Mouse (Mus musculus) hindbrain, embryonic 15.5 days (tissue): ENCODE data around the gene Vps11. TPM values are rescaled to one million over a fixed set of nuclear protein-coding genes. Genes with fewer than 3 reads are reported as not detected.
A peak's percentile ranks its signal among the peaks of the same experiment; 100 is the strongest.
"Not testable (repeated sequence)": the region's sequence is repeated elsewhere in the genome, so short reads cannot be mapped to it uniquely, and the experiment has no call there.

Experiments used
- ATAC-seq: fragments of 200-750 bp; cut with Nextera tagmentation; 2 replicates; pipeline ENCODE4 v1.8.0; 2017; ENCODE audit warnings: low read depth, moderate number of reproducible peaks, moderate TSS enrichment; ENCODE audit not compliant: low FRiP score
- H3K27ac ChIP-seq: fragments of 300-500 bp; sonication (generic); replicated peaks from 2 replicates; pipeline ENCODE4 v1.5.1; 2015; ENCODE audit warnings: mild to moderate bottlenecking, inconsistent platforms
- H3K27me3 ChIP-seq: fragments of 300-500 bp; sonication (generic); 2 replicates; pipeline ENCODE4 v1.6.1; 2015; ENCODE audit warnings: control low read depth, inconsistent platforms
- H3K36me3 ChIP-seq: fragments of 300-500 bp; sonication (generic); 2 replicates; pipeline ENCODE4 v1.6.1; 2015; ENCODE audit warnings: control low read depth, inconsistent platforms
- H3K4me1 ChIP-seq: fragments of 300-500 bp; sonication (generic); replicated peaks from 2 replicates; pipeline ENCODE4 v1.6.1; 2015; ENCODE audit warnings: control low read depth, inconsistent platforms
- H3K4me2 ChIP-seq: fragments of 300-500 bp; sonication (generic); 2 replicates; pipeline ENCODE4 v1.6.1; 2015; ENCODE audit warnings: moderate library complexity, mild to moderate bottlenecking, inconsistent platforms
- H3K4me3 ChIP-seq: fragments of 300-500 bp; sonication (generic); 2 replicates; pipeline ENCODE4 v1.5.1; 2015; ENCODE audit warnings: mild to moderate bottlenecking, inconsistent platforms
- H3K9ac ChIP-seq: fragments of 300-500 bp; sonication (generic); 2 replicates; pipeline ENCODE4 v1.6.1; 2015; ENCODE audit warnings: inconsistent platforms
- H3K9me3 ChIP-seq: fragments of 300-500 bp; sonication (generic); 2 replicates; pipeline ENCODE4 v1.6.1; 2016; ENCODE audit warnings: control low read depth, inconsistent platforms
- WGBS: fragments of 180-500 bp; shearing (Covaris S2); methylation state at CpG from one replicate; pipeline ENCODE4 v1.1.7; 2015; 5-methylcytosine and 5-hydroxymethylcytosine counted together
- polyA plus RNA-seq: library from polyadenylated mRNA; unstranded; fragments of >200 nt; fragmentation: Nextera tagmentation; extraction: Ambion mirVana; gene quantifications from 2 replicates; pipeline ENCODE4 v1.2.1, GENCODE M21; 2015

The Vps11 gene
- polyA plus RNA-seq, 1 experiment from 2014 or later = 45.0 TPM

GRCm38 (mm10) chr9:44327926-44328325, 33.5 kb downstream of the Vps11 start:
- H3K36me3 ChIP-seq = peaks cover 37% of the 10 kb centered on the region
- H3K9me3 ChIP-seq = no peaks in the 10 kb centered on the region
- H3K27me3 ChIP-seq = no peaks in the 10 kb centered on the region
- ATAC-seq = no peak
- peak overlapping the region; percentile 66 for H3K4me3 ChIP-seq
- peaks cover 15% of the 10 kb centered on the region for H3K4me1 ChIP-seq
- H3K27ac ChIP-seq = no peak overlapping the region
- peak overlapping the region; percentile 71 for H3K9ac ChIP-seq
- WGBS = 90% methylated on average over 5 of the region's 5 CpGs
- peak overlapping the region; percentile 73 for H3K4me2 ChIP-seq

- peak overlapping the region; percentile 88 for H3K27ac ChIP-seq
- ATAC-seq = peak; percentile 33
- H3K4me2 ChIP-seq = peak overlapping the region; percentile 73
- peak overlapping the region; percentile 71 for H3K9ac ChIP-seq
- no peaks in the 10 kb centered on the region for H3K27me3 ChIP-seq
- H3K4me3 ChIP-seq = peak overlapping the region; percentile 66
- peaks cover 15% of the 10 kb centered on the region for H3K4me1 ChIP-seq
- H3K36me3 ChIP-seq = peaks cover 29% of the 10 kb centered on the region
- no peaks in the 10 kb centered on the region for H3K9me3 ChIP-seq
- under 1% methylated on average over 22 of the region's 22 CpGs for WGBS
Observed at GRCm38 (mm10) chr9:44327064-44327711, 34.3 kb downstream of the Vps11 start.

- Histone ChIP-seq H3K36me3 (peaks cover 23% of the 10 kb centered on the region), H3K4me2 (peak overlapping the region; percentile 73), H3K4me3 (peak overlapping the region; percentile 66), H3K27ac (peak overlapping the region; percentile 88), H3K9ac (peak overlapping the region; percentile 71), H3K4me1 (peaks cover 15% of the 10 kb centered on the region), H3K9me3 (no peaks in the 10 kb centered on the region), H3K27me3 (no peaks in the 10 kb centered on the region)
- ATAC-seq = peak; percentile 94
- WGBS = under 1% methylated on average over 37 of the region's 38 CpGs
Observed at GRCm38 (mm10) chr9:44326371-44327063, 35.0 kb downstream of the Vps11 start.

DNA sequence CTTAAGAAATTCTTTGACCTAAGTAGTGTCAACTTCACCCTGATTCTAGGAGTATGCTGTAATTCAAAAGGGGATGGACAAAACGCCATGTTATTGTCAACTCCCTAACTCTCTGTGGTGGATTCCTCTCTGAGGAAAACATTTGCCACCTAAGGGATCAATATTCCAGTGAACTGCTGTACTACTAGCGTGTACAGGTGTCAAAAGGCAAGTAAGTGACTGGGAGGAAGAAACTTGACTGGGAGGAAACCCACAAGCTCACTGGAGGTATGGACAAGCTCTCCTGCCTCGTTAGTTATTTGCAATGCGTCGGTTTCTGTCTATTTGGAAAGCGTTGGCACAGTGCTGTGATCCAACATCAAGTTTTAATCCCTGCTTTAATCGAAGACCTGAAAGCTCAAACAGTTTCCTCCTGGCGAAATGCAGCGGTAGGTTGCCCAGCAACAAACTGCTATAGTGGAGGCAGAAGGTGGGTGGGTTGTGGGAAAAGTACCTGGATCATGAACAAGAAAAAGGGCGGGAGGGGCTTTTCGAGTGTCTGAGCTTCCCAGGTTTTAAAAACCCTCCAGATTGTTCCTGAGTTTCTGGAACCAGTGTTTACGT, 35.6 kb downstream of the Vps11 start, which contains the start of gene Dpagt1:
TSS of gene Dpagt1 (plus strand) at position 252 of the 603 bp plus-strand sequence.
- ATAC-seq = peak; percentile 68
- peak within 1 kb of the TSS; percentile 88 for H3K27ac ChIP-seq
- H3K27me3 ChIP-seq = no peaks in the 10 kb centered on the region

GRCm38 (mm10) chr9:44325032-44325767, 36.3 kb downstream of the Vps11 start:
- not testable (repeated sequence) for H3K4me3 ChIP-seq, ATAC-seq, H3K9ac ChIP-seq, H3K9me3 ChIP-seq, H3K27me3 ChIP-seq
- H3K27ac ChIP-seq = peak overlapping the region; percentile 88; the same call in 1 of the 2 replicates
- 62% methylated on average over 7 of the region's 8 CpGs for WGBS
- peak overlapping the region; percentile 73 for H3K4me2 ChIP-seq
- H3K36me3 ChIP-seq = peaks cover 12% of the 10 kb centered on the region; the same call in 1 of the 2 replicates
- peaks cover 21% of the 10 kb centered on the region for H3K4me1 ChIP-seq

More for the DNA sequence above, 35.6 kb downstream of the Vps11 start, which contains the start of gene Dpagt1:
- Histone ChIP-seq H3K4me2 (peak within 1 kb of the TSS; percentile 73), H3K9ac (peak within 1 kb of the TSS; percentile 71), H3K4me1 (peaks cover 18% of the 10 kb centered on the region), H3K36me3 (peaks cover 18% of the 10 kb centered on the region; the same call in 1 of the 2 replicates), H3K9me3 (no peaks in the 10 kb centered on the region), H3K4me3 (peak within 1 kb of the TSS; percentile 66)
- 4% methylated on average over 12 of the region's 12 CpGs for WGBS

GRCm38 (mm10) chr9:44324147-44324546, 37.3 kb downstream of the Vps11 start:
- Histone ChIP-seq H3K36me3 (peaks cover 4% of the 10 kb centered on the region; the same call in 1 of the 2 replicates), H3K4me2 (no peak overlapping the region), H3K4me1 (peaks cover 25% of the 10 kb centered on the region), H3K27me3 (no peaks in the 10 kb centered on the region), H3K9me3 (no peaks in the 10 kb centered on the region), H3K9ac (no peak overlapping the region), H3K27ac (no peak overlapping the region), H3K4me3 (no peak overlapping the region)
- 76% methylated on average over 6 of the region's 6 CpGs for WGBS
- ATAC-seq = no peak

GRCm38 (mm10) chr9:44323656-44324055, 37.8 kb downstream of the Vps11 start:
- 68% methylated on average over 4 of the region's 4 CpGs for WGBS
- peaks cover 30% of the 10 kb centered on the region for H3K4me1 ChIP-seq
- not testable (repeated sequence) for H3K36me3 ChIP-seq, ATAC-seq, H3K27ac ChIP-seq, H3K9ac ChIP-seq, H3K4me2 ChIP-seq, H3K27me3 ChIP-seq, H3K9me3 ChIP-seq, H3K4me3 ChIP-seq

- Histone ChIP-seq H3K36me3 (peaks cover 4% of the 10 kb centered on the region; the same call in 1 of the 2 replicates), H3K27ac (peak overlapping the region; percentile 64), H3K4me1 (peaks cover 37% of the 10 kb centered on the region), H3K9me3 (no peaks in the 10 kb centered on the region), H3K9ac (peak overlapping the region; percentile 35; the same call in 1 of the 2 replicates), H3K4me3 (peak overlapping the region; percentile 100), H3K4me2 (peak overlapping the region; percentile 86), H3K27me3 (no peaks in the 10 kb centered on the region)
- ATAC-seq = 0 out of 2 replicates have a peak, but pooled peaks have one; percentile 1
- WGBS = 16% methylated on average over 6 of the region's 6 CpGs
Observed at GRCm38 (mm10) chr9:44320799-44321133, 40.7 kb downstream of the Vps11 start.

DNA sequence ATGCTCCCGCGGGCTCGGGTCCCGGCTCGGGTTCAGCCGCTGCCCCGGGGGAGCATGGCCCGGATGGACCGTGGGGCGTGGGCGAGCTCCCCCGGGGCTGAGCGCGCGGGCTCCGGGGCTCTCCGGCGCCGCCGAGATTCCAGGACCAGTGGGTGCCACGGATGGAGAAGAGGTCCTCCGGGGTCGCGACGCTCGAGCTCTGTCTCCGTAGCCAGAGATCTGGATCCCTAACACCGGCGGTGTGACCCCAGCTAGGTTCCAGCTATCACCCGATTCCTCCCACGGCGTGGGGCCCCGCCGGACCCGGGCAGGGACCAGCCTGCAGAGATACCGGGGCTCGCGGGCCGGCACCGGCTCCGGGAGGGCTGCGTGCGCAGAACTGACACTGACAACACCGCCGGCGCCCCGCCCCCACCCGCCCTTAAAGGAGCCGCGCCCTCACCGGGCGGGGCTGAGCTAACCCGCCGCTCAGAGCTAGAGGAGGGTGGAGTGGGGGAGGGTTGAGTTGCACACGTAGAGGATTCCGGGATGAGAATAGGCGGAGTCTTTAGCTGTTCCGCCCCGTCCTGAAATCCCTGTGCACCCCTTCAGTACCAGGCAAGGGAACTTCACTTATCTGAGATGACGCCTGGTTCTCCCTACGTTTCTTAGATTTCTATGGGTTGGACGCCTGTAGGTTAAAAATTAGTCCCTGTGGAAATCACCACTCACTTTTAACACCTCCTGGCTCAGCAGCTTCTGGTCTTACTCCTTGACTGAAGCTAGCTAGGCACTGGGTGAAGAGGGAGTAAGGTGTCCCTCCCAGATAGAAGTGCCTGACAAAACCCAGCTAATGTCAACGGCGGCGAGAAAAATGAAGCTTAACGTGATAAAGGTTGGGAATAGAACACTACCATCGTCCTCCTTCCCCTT, 41.3 kb downstream of the Vps11 start, which contains the start of gene C2cd2l:
TSS of gene C2cd2l (minus strand) at position 399 of the 912 bp plus-strand sequence.
- peak; percentile 98 for ATAC-seq
- H3K9ac ChIP-seq = peak within 1 kb of the TSS; percentile 99
- H3K36me3 ChIP-seq = peaks cover 10% of the 10 kb centered on the region
- H3K4me2 ChIP-seq = peak within 1 kb of the TSS; percentile 86
- peak within 1 kb of the TSS; percentile 100 for H3K4me3 ChIP-seq
- H3K27ac ChIP-seq = peak within 1 kb of the TSS; percentile 77
- H3K4me1 ChIP-seq = peaks cover 33% of the 10 kb centered on the region
- H3K9me3 ChIP-seq = no peaks in the 10 kb centered on the region
- under 1% methylated on average over 67 of the region's 67 CpGs for WGBS
- H3K27me3 ChIP-seq = no peaks in the 10 kb centered on the region

DNA sequence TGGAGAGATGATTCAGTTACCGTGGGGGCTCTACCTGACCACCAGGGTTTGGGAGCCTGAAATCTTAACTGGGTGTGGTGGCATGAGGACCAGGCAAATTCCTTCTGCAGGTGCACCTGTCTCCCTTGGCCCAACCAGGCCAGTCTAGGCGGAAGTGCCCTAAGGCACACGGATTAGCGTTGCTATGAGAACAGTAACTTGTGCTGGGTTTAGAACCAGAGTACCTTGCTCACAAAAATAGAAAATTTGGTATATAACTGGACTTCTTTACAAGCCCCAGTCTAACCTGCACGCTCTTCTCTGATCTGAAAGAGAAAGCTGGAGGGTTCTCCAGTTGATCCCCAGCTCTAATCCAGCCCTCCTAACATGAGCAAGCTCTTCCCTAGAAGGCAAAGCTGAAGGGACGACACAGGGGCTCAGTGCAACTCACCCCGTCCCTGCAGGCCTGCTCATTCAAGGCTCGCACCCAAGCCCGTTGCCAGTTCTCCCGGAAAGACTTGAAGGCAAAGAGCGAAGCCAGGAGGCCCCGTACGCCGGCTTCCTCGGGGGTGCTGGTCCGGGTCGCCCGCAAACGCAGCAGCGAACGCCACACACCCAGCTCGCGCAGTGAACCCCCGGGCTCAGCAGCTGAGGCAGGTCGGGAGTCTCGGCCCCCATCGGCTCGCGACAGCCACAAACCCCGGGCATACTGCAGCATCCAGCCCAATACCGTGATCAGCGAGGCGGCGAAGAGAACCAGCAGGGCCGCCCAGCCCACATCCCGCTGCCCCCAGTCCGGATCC, 42.2 kb downstream of the Vps11 start:
- peak overlapping the region; percentile 86 for H3K4me2 ChIP-seq
- H3K27ac ChIP-seq = peak overlapping the region; percentile 77
- H3K9me3 ChIP-seq = no peaks in the 10 kb centered on the region
- peaks cover 34% of the 10 kb centered on the region for H3K4me1 ChIP-seq
- H3K27me3 ChIP-seq = no peaks in the 10 kb centered on the region
- WGBS = 2% methylated on average over 37 of the region's 37 CpGs
- H3K36me3 ChIP-seq = peaks cover 19% of the 10 kb centered on the region
- H3K9ac ChIP-seq = peak overlapping the region; percentile 99
- H3K4me3 ChIP-seq = peak overlapping the region; percentile 100
- ATAC-seq = peak; percentile 3; the same call in 1 of the 2 replicates
